Mouse (Mus musculus) lung, postnatal 0 days (tissue): ENCODE measurements around the gene Psmb3.

ENCODE experiments used
- CTCF ChIP-seq: IDR thresholded peaks from 2 replicates; pipeline ENCODE4 v1.5.1; 2016; ENCODE audit warnings: antibody characterized with exemption, mild to moderate bottlenecking
- EP300 ChIP-seq: IDR thresholded peaks from 2 replicates; pipeline ENCODE4 v1.6.1; 2016; ENCODE audit warnings: antibody characterized with exemption, mild to moderate bottlenecking, control low read depth

DNA sequence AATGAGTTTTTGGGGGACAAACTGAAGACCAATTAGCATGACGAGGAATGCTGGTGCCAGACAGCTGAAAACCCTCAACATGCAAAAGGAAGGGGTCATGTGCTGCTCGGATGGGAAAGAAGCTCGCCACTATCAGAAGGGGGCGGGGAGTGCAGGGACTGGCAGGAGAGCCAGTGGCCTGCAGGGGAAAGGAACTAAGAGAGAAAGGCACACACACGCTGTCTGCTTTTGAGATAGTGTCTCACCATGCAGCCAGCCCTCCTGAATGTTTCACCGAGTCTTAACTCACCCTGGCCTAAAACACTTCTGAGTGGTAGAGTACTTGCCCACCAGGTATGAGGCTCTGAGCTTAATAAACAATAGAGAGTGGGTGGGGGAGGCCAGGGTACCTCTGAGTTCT is 55.7 kb downstream of the Psmb3 start:
- TF ChIP-seq EP300 (no peak), CTCF (no peak)
